Mouse (Mus musculus) heart, postnatal 25 days (tissue): ENCODE measurements around the gene Tnni2. TPM values are rescaled to one million over a fixed set of nuclear protein-coding genes. Genes with fewer than 3 reads are reported as not detected.

ENCODE experiments used
- DNase-seq: peaks from one replicate; pipeline ENCODE4 v3.0.0; 2022; ENCODE audit warnings: low spot score
- intact Hi-C: fragments of 180-260 bp; cut with DNase I; formaldehyde crosslinking; loops from one replicate; pipeline ENCODE4 v1.15.1; 2025
- total RNA-seq, 2 experiments: library from RNA; stranded (reverse); gene quantifications; 2 replicates each; pipeline ENCODE4 v1.2.3; 2021

Gene Tnni2
- total RNA-seq, 2 experiments from 2014 or later: 4.4 to 7.1 TPM

GRCm38 (mm10) chr7:142478001-142478400 lies 36.4 kb downstream of the Tnni2 start:
- intact Hi-C loops: loop anchor here (5.0 kb wide), 1 partner anchor 36 kb away; the partner anchor contains the start of gene Tnni2
- DNase-seq: no peak

DNA sequence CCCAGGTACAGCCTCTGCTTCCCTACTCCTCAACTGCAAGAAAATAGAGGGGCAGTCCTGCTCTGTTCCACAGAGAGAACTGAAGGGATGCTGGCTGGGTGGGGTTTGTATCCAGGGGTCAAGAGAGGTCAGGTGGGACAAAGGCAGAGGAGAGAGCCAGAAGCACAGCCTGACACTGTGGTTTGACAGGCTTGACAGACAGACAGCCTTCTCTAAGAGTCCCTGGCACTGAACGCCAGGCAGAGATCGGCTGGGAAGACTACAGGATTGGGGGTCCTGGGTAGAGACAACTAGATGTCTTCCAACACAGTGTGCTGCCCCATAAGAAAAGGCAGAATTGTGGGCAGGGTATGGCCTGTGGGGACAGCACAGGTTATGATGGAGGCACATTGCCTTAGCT lies 37.0 kb downstream of the Tnni2 start:
- intact Hi-C loops: loop anchor here (5.0 kb wide), 1 partner anchor 36 kb away; the partner anchor contains the start of gene Tnni2
- no peak for DNase-seq

GRCm38 (mm10) chr7:142479307-142479706 lies 37.7 kb downstream of the Tnni2 start:
- intact Hi-C loops: loop anchor here (5.0 kb wide), 1 partner anchor 37 kb away; the partner anchor contains the start of gene Tnni2
- DNase-seq: no peak

DNA sequence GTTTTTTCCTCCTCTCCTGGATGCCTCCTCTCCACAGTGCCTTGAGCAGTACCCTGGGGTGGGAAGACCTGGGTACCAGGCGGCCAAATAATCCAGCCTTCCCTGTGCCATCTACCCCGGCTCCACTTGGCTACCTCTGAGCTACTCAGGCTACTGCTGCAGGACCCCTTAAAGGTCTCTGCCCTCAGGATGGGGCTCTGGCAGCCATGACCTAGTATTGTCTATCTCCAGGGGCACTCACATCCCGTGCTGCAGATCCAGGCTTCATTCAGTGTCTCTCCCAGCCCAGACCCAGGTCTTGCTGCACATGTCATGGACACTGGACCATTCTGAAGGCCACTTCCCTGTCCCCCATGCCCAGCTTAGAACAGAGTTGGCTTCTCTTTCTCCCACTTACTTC lies 38.3 kb downstream of the Tnni2 start:
- intact Hi-C loops: loop anchor here (5.0 kb wide), 3 partner anchors 38 to 143 kb away; partner anchors contain the start of gene Tnni2
- no peak for DNase-seq

DNA sequence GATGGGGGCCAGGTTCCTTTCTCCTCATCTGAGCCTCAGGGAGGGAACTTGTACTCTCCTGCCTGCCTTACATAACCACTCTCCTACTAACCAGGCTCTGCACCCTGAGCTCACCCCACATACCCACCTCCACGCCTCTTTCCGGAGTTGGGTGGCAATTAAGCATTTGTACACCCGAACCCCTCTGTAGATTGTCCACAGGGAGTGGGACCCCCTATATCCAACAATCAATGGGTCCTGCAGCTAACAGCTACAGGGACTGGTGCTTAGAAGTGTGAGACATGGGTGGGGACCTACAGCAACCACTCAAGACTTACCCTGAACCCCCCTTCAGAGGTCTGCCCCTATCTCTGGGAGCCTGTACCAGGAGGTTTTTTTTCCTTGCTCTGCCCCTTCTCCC lies 39.1 kb downstream of the Tnni2 start:
- no peak for DNase-seq
- intact Hi-C loops: loop anchor here (5.0 kb wide), 2 partner anchors 57 to 143 kb away; no protein-coding TSS in a partner anchor

DNA sequence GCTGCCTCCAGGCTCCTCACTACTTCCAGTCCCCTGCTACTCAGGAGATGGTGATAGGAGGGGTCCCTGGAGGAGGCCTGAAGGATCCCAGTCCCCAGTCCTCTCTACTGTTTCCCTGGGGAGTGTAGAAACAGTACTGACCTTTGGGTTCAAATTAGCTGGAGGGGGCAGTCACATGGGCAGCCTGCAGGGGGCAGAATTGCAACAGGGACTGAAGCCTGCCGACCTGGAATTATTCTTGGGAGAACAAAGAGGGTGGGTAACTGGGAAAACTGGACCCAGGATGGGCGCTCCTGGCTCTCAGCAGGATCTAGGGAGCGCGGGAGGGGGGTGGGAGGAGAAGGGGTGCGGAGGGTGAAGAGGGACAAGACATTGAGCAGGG lies 39.6 kb downstream of the Tnni2 start:
- peak; percentile 60 for DNase-seq
- intact Hi-C loops: loop anchor here (5.0 kb wide), 2 partner anchors 56 to 144 kb away; no protein-coding TSS in a partner anchor

DNA sequence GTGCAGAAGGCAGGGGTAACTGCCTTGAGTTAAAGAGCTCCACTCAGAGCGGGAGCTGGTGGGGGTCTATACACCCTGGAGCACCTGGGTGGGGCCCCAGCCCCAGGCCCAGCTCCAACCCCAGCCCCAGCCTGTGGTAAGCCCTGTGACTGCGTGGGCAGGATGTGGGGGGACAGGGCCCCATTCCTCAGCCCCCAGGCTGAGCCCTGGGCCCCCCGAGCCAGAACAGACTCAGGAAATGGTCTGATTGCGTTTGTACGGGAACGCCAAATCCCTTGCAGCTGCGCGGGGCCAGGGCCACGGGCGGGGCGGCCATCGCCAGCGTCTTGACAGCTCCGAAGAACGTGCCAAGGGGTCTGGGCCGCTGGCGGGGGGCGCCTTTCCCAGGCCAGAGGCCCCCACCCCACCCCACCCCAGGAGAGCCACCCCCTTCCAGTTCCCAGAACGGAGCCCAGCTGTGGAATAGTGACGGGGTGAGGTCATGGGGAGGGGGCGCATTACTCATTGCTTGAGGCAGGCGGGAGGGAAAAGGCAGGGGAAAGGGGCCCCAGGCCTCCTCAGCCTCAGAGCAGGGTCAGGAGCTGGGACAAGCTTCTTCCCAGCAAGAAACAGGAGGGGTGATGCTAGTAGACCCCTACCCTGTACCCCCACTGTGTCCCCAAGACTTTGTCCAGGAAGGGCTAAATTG lies 40.1 kb downstream of the Tnni2 start:
- intact Hi-C loops: loop anchor here (5.0 kb wide), 2 partner anchors 56 to 144 kb away; no protein-coding TSS in a partner anchor
- peak; percentile 79 for DNase-seq

GRCm38 (mm10) chr7:142482256-142482609 lies 40.6 kb downstream of the Tnni2 start:
- intact Hi-C loops: loop anchor here (5.0 kb wide), 2 partner anchors 55 to 145 kb away; no protein-coding TSS in a partner anchor

DNA sequence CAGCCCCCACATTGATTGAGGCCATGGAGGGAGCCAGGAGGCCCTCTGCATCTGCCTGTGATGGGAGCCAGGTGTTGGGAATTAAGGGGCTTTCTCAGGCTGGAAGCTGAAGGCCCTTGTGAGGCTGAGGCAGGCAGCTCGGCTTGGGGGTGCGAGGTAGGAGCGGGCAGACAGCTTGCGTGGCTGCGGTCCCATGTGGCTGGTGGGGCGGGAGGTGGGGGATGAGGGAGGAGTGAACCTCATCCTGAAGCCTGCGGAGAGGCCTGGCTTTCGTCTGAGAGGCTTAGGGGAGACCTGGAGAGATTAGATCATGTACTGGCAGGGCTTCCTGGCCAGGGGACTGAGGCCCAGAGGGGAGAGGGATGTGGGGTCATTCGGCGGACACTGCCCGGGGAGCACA lies 41.5 kb downstream of the Tnni2 start:
- intact Hi-C loops: loop anchor here (5.0 kb wide), 2 partner anchors 54 to 146 kb away; no protein-coding TSS in a partner anchor
- no peak for DNase-seq

More at GRCm38 (mm10) chr7:142482256-142482609, 40.6 kb downstream of the Tnni2 start:
- DNase-seq: no peak

GRCm38 (mm10) chr7:142484780-142485179 lies 43.2 kb downstream of the Tnni2 start:
- intact Hi-C loops: loop anchor here (5.0 kb wide), 2 partner anchors 53 to 147 kb away; no protein-coding TSS in a partner anchor
- DNase-seq: peak; percentile 76

- no peak for DNase-seq
- intact Hi-C loops: no loop called here
These were observed 45.1 kb downstream of the Tnni2 start for GRCm38 (mm10) chr7:142486751-142487162.

DNA sequence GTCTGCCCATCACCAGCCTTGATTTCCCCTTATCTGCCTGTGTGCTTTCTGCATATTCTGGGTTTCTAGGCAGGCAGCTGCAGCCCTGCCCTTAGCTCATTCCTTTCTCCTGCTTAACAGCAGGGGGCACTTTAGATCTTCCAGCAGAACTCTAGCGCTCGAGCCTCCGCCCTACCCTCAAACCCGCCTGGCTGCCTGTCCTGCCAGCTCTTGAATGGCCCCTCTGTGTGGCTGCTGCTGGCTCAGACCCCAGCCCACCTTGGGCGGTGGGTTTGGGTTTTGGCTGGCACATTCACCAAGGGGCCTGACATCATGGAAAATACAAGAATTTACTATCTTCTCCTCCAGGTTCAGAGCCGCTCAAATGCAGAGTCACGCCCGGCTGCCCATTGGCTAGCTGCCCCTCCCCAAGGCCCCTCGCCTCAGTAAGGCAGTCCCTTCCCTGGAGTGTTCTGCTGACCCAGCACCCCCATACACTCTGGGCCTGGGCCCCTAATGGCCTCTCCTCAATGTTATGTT lies 45.8 kb downstream of the Tnni2 start:
- intact Hi-C loops: no loop called here
- no peak for DNase-seq

DNA sequence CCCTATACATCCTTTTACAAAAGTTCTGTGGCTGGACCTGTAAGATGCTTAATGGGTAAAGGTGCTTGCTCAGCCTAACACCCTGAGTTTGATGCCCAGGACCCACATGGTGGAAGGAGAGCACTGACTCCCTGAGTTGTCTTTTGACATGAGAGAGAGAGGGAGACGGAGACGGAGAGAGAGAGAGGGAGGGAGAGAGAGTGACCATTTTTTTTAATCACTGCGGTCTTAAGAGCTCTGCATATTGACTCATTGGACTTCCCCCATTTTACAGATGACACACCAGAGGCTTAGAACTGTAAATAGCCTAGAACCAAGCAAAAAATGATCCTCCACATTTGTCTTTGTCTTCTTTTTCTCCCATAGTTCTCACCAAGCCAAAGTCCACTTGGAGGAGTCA lies 46.4 kb downstream of the Tnni2 start:
- no peak for DNase-seq
- intact Hi-C loops: no loop called here

GRCm38 (mm10) chr7:142493535-142493934 lies 51.9 kb downstream of the Tnni2 start:
- intact Hi-C loops: no loop called here

More at GRCm38 (mm10) chr7:142493535-142493934, 51.9 kb downstream of the Tnni2 start:
- DNase-seq: no peak

Other genes starting within 250 kb of the Tnni2 start
- not detected for gene Krtap5-3, start 240.4 kb upstream of the Tnni2 start, total RNA-seq
- gene Gm7579, start 229.9 kb upstream of the Tnni2 start, total RNA-seq: not detected
- gene Krtap5-5, start 211.8 kb upstream of the Tnni2 start, total RNA-seq: not detected
- not detected for gene Gm40460, start 200.7 kb upstream of the Tnni2 start, total RNA-seq
- not detected for gene Gm2431, start 183.5 kb upstream of the Tnni2 start, total RNA-seq
- not detected for gene Gm4559, start 167.4 kb upstream of the Tnni2 start, total RNA-seq
- gene Krtap5-1, start 144.7 kb upstream of the Tnni2 start, total RNA-seq: not detected
- not detected for gene Krtap5-4, start 138.3 kb upstream of the Tnni2 start, total RNA-seq
- 1 to 10 TPM; 1.8 to 2.0 TPM for gene Ifitm10, start 68.1 kb upstream of the Tnni2 start, total RNA-seq
- gene Gm49369, start 59.1 kb upstream of the Tnni2 start, total RNA-seq: 1 to 10 TPM; 3.0 to 4.1 TPM
- 100 to 1,000 TPM; 692 to 727 TPM for gene Ctsd, start 53.8 kb upstream of the Tnni2 start, total RNA-seq
- not detected for gene Syt8, start 7.0 kb upstream of the Tnni2 start, total RNA-seq
- 10 to 100 TPM; 43.7 to 48.1 TPM for gene Lsp1, start 19.0 kb downstream of the Tnni2 start, total RNA-seq
- 1 to 10 TPM in 1 of 2 experiments, not detected in 1; 2.0 TPM for gene Tnnt3, start 57.0 kb downstream of the Tnni2 start, total RNA-seq
- gene Mrpl23, start 90.9 kb downstream of the Tnni2 start, total RNA-seq: 10 to 100 TPM; 16.1 to 39.0 TPM
- 100 to 1,000 TPM; 131 to 156 TPM for gene Igf2, start 225.0 kb downstream of the Tnni2 start, total RNA-seq
- not detected for gene Gm49394, start 228.1 kb downstream of the Tnni2 start, total RNA-seq